Mouse (Mus musculus) testis, adult 10 weeks (tissue): Measurements from ENCODE around the gene Scnn1b. TPM values are rescaled to one million over a fixed set of nuclear protein-coding genes. Genes with fewer than 3 reads are reported as not detected.

Source experiments
- polyA plus RNA-seq: library from polyadenylated mRNA; stranded (reverse); fragments of 350-450 nt; fragmentation: Illumina TruSeq; extraction: RNeasy Lipid Tissue Mini Kit (QIAGEN cat#74804); gene quantifications from one replicate; pipeline ENCODE4 v1.2.3, GENCODE M21; 2014; ENCODE audit warnings: low read depth, low replicate concordance

Scnn1b gene
- not detected for polyA plus RNA-seq

GRCm38 (mm10) chr7:121864858-121865585 is at the start of gene Scnn1b:
Scnn1b (plus strand) TSS chr7:121865038.

Other genes with a start within 250 kb of the Scnn1b start
- 8.0 TPM for gene Usp31, start 157.8 kb upstream of the Scnn1b start, polyA plus RNA-seq
- not detected for gene Scnn1g, start 130.6 kb upstream of the Scnn1b start, polyA plus RNA-seq
- 14.1 TPM for gene Cog7, start 116.7 kb downstream of the Scnn1b start, polyA plus RNA-seq
- gene Gga2, start 156.2 kb downstream of the Scnn1b start, polyA plus RNA-seq, result 1.7 TPM
- gene Ubfd1, start 202.1 kb downstream of the Scnn1b start, polyA plus RNA-seq, result 17.0 TPM
- 1.8 TPM for gene Ears2, start 202.2 kb downstream of the Scnn1b start, polyA plus RNA-seq
- 207 TPM for gene Ndufab1, start 236.8 kb downstream of the Scnn1b start, polyA plus RNA-seq